Mouse (Mus musculus) erythroblast, embryonic 14.5 days (primary cell): ENCODE results near the gene Arhgap44.

ENCODE experiments used
- GATA1 ChIP-seq: IDR thresholded peaks from 2 replicates; pipeline ENCODE4 v1.6.1; 2012; ENCODE audit warnings: low read length, inconsistent platforms, mixed read lengths
- TAL1 ChIP-seq: IDR thresholded peaks from 3 replicates; pipeline ENCODE4 v1.6.1; 2012; ENCODE audit warnings: low read length, inconsistent platforms, mixed read lengths

DNA sequence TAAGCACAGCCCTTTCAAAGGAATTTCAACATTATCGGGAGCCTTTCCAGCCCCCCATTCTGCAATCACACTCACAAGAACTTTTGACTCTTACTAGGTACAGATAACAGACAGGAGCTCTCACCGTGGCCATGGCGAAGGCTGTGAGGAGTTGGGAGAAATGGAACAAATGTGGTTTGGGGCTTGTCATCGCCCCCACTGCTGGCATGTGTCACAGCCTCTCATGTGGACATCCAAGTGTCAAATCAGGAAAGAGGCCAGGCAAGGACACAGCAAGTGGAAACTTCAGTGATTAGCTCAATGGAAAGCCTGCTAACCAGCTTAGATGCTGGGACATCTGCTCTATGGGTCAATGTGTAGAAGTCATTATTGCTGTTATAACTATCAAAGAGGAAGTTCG, 42.5 kb upstream of the Arhgap44 start:
- no peak for TF ChIP-seq GATA1
- TF ChIP-seq TAL1: no peak
